Mouse (Mus musculus): ENCODE measurements around the gene Nob1. TPM values are rescaled to one million over a fixed set of nuclear protein-coding genes. Genes with fewer than 3 reads are reported as not detected.

The Nob1 gene
- polyA plus RNA-seq, 1 experiment from 2014 or later: 78.2 TPM

- Histone ChIP-seq H3K4me3 (no peak overlapping the region), H3K9me3 (no peaks in the 10 kb centered on the region), H3K4me2 (no peak overlapping the region), H3K4me1 (no peaks in the 10 kb centered on the region), H3K27ac (no peak overlapping the region), H3K36me3 (peaks cover 9% of the 10 kb centered on the region; the same call in 1 of the 2 replicates), H3K9ac (no peak overlapping the region), H3K27me3 (no peaks in the 10 kb centered on the region)
- ATAC-seq (ENCODE audit: borderline replicate concordance, extremely low read depth, low FRiP score, low TSS enrichment): no peak
- 73% methylated on average over 13 of the region's 13 CpGs for WGBS
Observed at GRCm38 (mm10) chr8:107451414-107452066, 26.7 kb upstream of the Nob1 start.

GRCm38 (mm10) chr8:107449655-107450054 is 24.8 kb upstream of the Nob1 start:
- H3K9me3 ChIP-seq: no peaks in the 10 kb centered on the region
- no peak overlapping the region for H3K4me3 ChIP-seq
- H3K4me1 ChIP-seq: no peaks in the 10 kb centered on the region
- H3K4me2 ChIP-seq: no peak overlapping the region
- ATAC-seq (ENCODE audit: borderline replicate concordance, extremely low read depth, low FRiP score, low TSS enrichment): no peak
- 80% methylated on average over 6 of the region's 6 CpGs for WGBS
- no peaks in the 10 kb centered on the region for H3K27me3 ChIP-seq
- no peak overlapping the region for H3K9ac ChIP-seq
- H3K27ac ChIP-seq: no peak overlapping the region
- H3K36me3 ChIP-seq: peaks cover 9% of the 10 kb centered on the region; the same call in 1 of the 2 replicates

GRCm38 (mm10) chr8:107449130-107449529 is 24.3 kb upstream of the Nob1 start:
- Histone ChIP-seq H3K4me1 (0 out of 2 replicates have a peak, but pooled peaks cover 5% of the 10 kb centered on the region), H3K9me3 (no peaks in the 10 kb centered on the region)
- 75% methylated on average over 8 of the region's 8 CpGs for WGBS

GRCm38 (mm10) chr8:107448382-107448889 is 23.6 kb upstream of the Nob1 start:
- Histone ChIP-seq H3K4me3 (no peak overlapping the region), H3K4me1 (0 out of 2 replicates have a peak, but pooled peaks cover 5% of the 10 kb centered on the region), H3K27ac (no peak overlapping the region), H3K9ac (no peak overlapping the region), H3K27me3 (no peaks in the 10 kb centered on the region), H3K4me2 (no peak overlapping the region), H3K9me3 (no peaks in the 10 kb centered on the region), H3K36me3 (peaks cover 5% of the 10 kb centered on the region; the same call in 1 of the 2 replicates)
- ATAC-seq (ENCODE audit: borderline replicate concordance, extremely low read depth, low FRiP score, low TSS enrichment): no peak
- WGBS: 71% methylated on average over 4 of the region's 4 CpGs

More at GRCm38 (mm10) chr8:107449130-107449529, 24.3 kb upstream of the Nob1 start:
- ATAC-seq (ENCODE audit: borderline replicate concordance, extremely low read depth, low FRiP score, low TSS enrichment): no peak
- Histone ChIP-seq H3K9ac (no peak overlapping the region), H3K4me3 (no peak overlapping the region), H3K4me2 (no peak overlapping the region), H3K36me3 (peaks cover 9% of the 10 kb centered on the region; the same call in 1 of the 2 replicates), H3K27me3 (no peaks in the 10 kb centered on the region), H3K27ac (no peak overlapping the region)

GRCm38 (mm10) chr8:107447713-107448112 is 22.9 kb upstream of the Nob1 start:
- Histone ChIP-seq H3K27me3 (no peaks in the 10 kb centered on the region), H3K4me3 (no peak overlapping the region), H3K9me3 (no peaks in the 10 kb centered on the region), H3K9ac (no peak overlapping the region), H3K36me3 (0 out of 2 replicates have a peak, but pooled peaks cover 2% of the 10 kb centered on the region), H3K4me1 (0 out of 2 replicates have a peak, but pooled peaks cover 5% of the 10 kb centered on the region), H3K4me2 (no peak overlapping the region), H3K27ac (no peak overlapping the region)
- no peak for ATAC-seq (ENCODE audit: borderline replicate concordance, extremely low read depth, low FRiP score, low TSS enrichment)

- no peak for ATAC-seq (ENCODE audit: borderline replicate concordance, extremely low read depth, low FRiP score, low TSS enrichment)
- H3K27me3 ChIP-seq: no peaks in the 10 kb centered on the region
- H3K9me3 ChIP-seq: no peaks in the 10 kb centered on the region
- no peak overlapping the region for H3K4me2 ChIP-seq
- peak overlapping the region; percentile 62 for H3K27ac ChIP-seq
- no peaks in the 10 kb centered on the region for H3K36me3 ChIP-seq
- H3K9ac ChIP-seq: no peak overlapping the region
- 56% methylated on average over 3 of the region's 3 CpGs for WGBS
- H3K4me1 ChIP-seq: 0 out of 2 replicates have a peak, but pooled peaks cover 5% of the 10 kb centered on the region
- no peak overlapping the region for H3K4me3 ChIP-seq
Observed at GRCm38 (mm10) chr8:107444626-107445025, 19.8 kb upstream of the Nob1 start.

- Histone ChIP-seq H3K9ac (no peak overlapping the region), H3K9me3 (no peaks in the 10 kb centered on the region), H3K36me3 (no peaks in the 10 kb centered on the region), H3K4me2 (no peak overlapping the region), H3K4me3 (no peak overlapping the region), H3K4me1 (peaks cover 14% of the 10 kb centered on the region; the same call in 1 of the 2 replicates), H3K27me3 (no peaks in the 10 kb centered on the region), H3K27ac (no peak overlapping the region)
- no peak for ATAC-seq (ENCODE audit: borderline replicate concordance, extremely low read depth, low FRiP score, low TSS enrichment)
- 84% methylated on average over 3 of the region's 3 CpGs for WGBS
Observed at GRCm38 (mm10) chr8:107439880-107440625, 15.2 kb upstream of the Nob1 start.

GRCm38 (mm10) chr8:107437711-107438110 is 12.9 kb upstream of the Nob1 start:
- H3K4me2 ChIP-seq: peak overlapping the region; percentile 77; the same call in 1 of the 2 replicates
- H3K9ac ChIP-seq: no peak overlapping the region
- peaks cover 9% of the 10 kb centered on the region; the same call in 1 of the 2 replicates for H3K4me1 ChIP-seq
- H3K27ac ChIP-seq: no peak overlapping the region
- no peak for ATAC-seq (ENCODE audit: borderline replicate concordance, extremely low read depth, low FRiP score, low TSS enrichment)
- 64% methylated on average over 2 of the region's 2 CpGs for WGBS
- H3K36me3 ChIP-seq: no peaks in the 10 kb centered on the region
- no peaks in the 10 kb centered on the region for H3K27me3 ChIP-seq
- H3K4me3 ChIP-seq: no peak overlapping the region
- no peaks in the 10 kb centered on the region for H3K9me3 ChIP-seq

- Histone ChIP-seq H3K9ac (peak overlapping the region; percentile 86), H3K4me3 (peak overlapping the region; percentile 74), H3K27me3 (no peaks in the 10 kb centered on the region), H3K4me2 (peak overlapping the region; percentile 77), H3K27ac (peak overlapping the region; percentile 87), H3K4me1 (peaks cover 9% of the 10 kb centered on the region; the same call in 1 of the 2 replicates), H3K36me3 (no peaks in the 10 kb centered on the region), H3K9me3 (no peaks in the 10 kb centered on the region)
- peak; percentile 21; the same call in 1 of the 2 replicates for ATAC-seq (ENCODE audit: borderline replicate concordance, extremely low read depth, low FRiP score, low TSS enrichment)
- WGBS: 4% methylated on average over 16 of the region's 16 CpGs
Observed at GRCm38 (mm10) chr8:107436841-107437421, 12.1 kb upstream of the Nob1 start.

GRCm38 (mm10) chr8:107435962-107436831 is 11.3 kb upstream of the Nob1 start, which contains the start of gene Wwp2:
Wwp2 (plus strand) TSS chr8:107436365.
- ATAC-seq (ENCODE audit: borderline replicate concordance, extremely low read depth, low FRiP score, low TSS enrichment): peak; percentile 90
- peak within 1 kb of the TSS; percentile 77 for H3K4me2 ChIP-seq
- H3K27ac ChIP-seq: peak within 1 kb of the TSS; percentile 87

More at GRCm38 (mm10) chr8:107435962-107436831, 11.3 kb upstream of the Nob1 start, which contains the start of gene Wwp2:
- Histone ChIP-seq H3K36me3 (no peaks in the 10 kb centered on the region), H3K9me3 (no peaks in the 10 kb centered on the region), H3K27me3 (no peaks in the 10 kb centered on the region), H3K4me1 (peaks cover 9% of the 10 kb centered on the region; the same call in 1 of the 2 replicates), H3K4me3 (peak within 1 kb of the TSS; percentile 74), H3K9ac (peak within 1 kb of the TSS; percentile 86)
- under 1% methylated on average over 58 of the region's 81 CpGs for WGBS

Measured in lung, embryonic 15.5 days (tissue).